In genomic region chr11:98637501-98637900, GRCm38 (mm10) we compare ENCODE assay signal across 43 mouse cellular contexts. TPM values are rescaled to one million over a fixed set of nuclear protein-coding genes. Genes with fewer than 3 reads are reported as not detected.
"Had no signal": no experiment of that assay in that cellular context is flagged by ENCODE, and none has a peak within 500 bp of the region (broad histone marks: within the 10 kb centered on the region; RNA-seq: fewer than 3 reads in every experiment).

No protein-coding gene starts in this region.

- H3K27ac ChIP-seq: gastrocnemius, adult 2 months; heart, embryonic 10.5 days; hindbrain, embryonic 10.5 days; hindbrain, embryonic 12.5 days; hindbrain, embryonic 14.5 days; kidney, embryonic 15.5 days; kidney, postnatal 0 days; limb, embryonic 13.5 days; limb, embryonic 15.5 days; liver, embryonic 12.5 days; liver, embryonic 14.5 days had no signal

- H3K27me3 ChIP-seq: limb, embryonic 15.5 days had no signal

- H3K36me3 ChIP-seq: heart, embryonic 10.5 days; heart, embryonic 12.5 days; hindbrain, embryonic 10.5 days; hindbrain, embryonic 12.5 days; kidney, embryonic 15.5 days; limb, embryonic 13.5 days; limb, embryonic 15.5 days; liver, embryonic 12.5 days had no signal

- H3K4me1 ChIP-seq: heart, embryonic 10.5 days; heart, embryonic 12.5 days; hindbrain, embryonic 10.5 days; hindbrain, embryonic 12.5 days; kidney, embryonic 15.5 days; limb, embryonic 13.5 days; limb, embryonic 15.5 days; liver, embryonic 12.5 days had no signal

- H3K4me3 ChIP-seq: gastrocnemius, adult 2 months; heart, embryonic 10.5 days; heart, embryonic 12.5 days; hindbrain, embryonic 10.5 days; hindbrain, embryonic 12.5 days; kidney, embryonic 15.5 days; limb, embryonic 13.5 days; limb, embryonic 15.5 days; liver, embryonic 12.5 days had no signal

- ATAC-seq: hindbrain, embryonic 16.5 days; intestine, embryonic 16.5 days; liver, embryonic 12.5 days had no signal

- H3K9ac ChIP-seq: heart, embryonic 12.5 days; hindbrain, embryonic 12.5 days; hindbrain, embryonic 14.5 days; kidney, embryonic 15.5 days; limb, embryonic 13.5 days; limb, embryonic 15.5 days; liver, embryonic 12.5 days; liver, embryonic 14.5 days had no signal

- DNase-seq: gastrocnemius, adult 2 months; gastrocnemius, postnatal 10 days; gastrocnemius, postnatal 25 days; heart, postnatal 10 days; heart, postnatal 4 days; kidney, adult 11 months; kidney, adult 2 months; kidney, adult 9 months; kidney, postnatal 14 days; kidney, postnatal 36 days; layer of hippocampus, adult 9-11 months; layer of hippocampus, postnatal 36 days had no signal

RNA-seq across cellular contexts. Expression of gene Gsdma2, which starts 9.1 kb away (rescaled TPM):
- total RNA-seq: gastrocnemius, postnatal 10 days; gastrocnemius, postnatal 25 days; gastrocnemius, postnatal 4 days; granulocyte monocyte progenitor cell, adult 5-6 weeks; heart, postnatal 4 days; layer of hippocampus, adult 18-20 months; layer of hippocampus, adult 8-10 months; layer of hippocampus, postnatal 14 days; layer of hippocampus, postnatal 36 days; left cerebral cortex, adult 18-20 months; left cerebral cortex, adult 8-10 months; left cerebral cortex, postnatal 10 days; left cerebral cortex, postnatal 36 days; liver, adult 2 months had no signal
- polyA plus RNA-seq: frontal cortex, adult 2 months; heart, embryonic 10.5 days; heart, embryonic 12.5 days; heart, embryonic 14.5 days; hindbrain, embryonic 10.5 days; hindbrain, embryonic 12.5 days; hindbrain, embryonic 14.5 days; hindbrain, embryonic 16.5 days; intestine, embryonic 14.5 days; kidney, adult 2 months; kidney, embryonic 15.5 days; kidney, postnatal 0 days; limb, embryonic 11.5 days; limb, embryonic 13.5 days; limb, embryonic 15.5 days; liver, adult 2 months; liver, embryonic 12.5 days; liver, embryonic 14.5 days had no signal

RNA-seq across cellular contexts. Expression of gene Gsdma3, which starts 11.3 kb away (rescaled TPM):
- total RNA-seq: granulocyte monocyte progenitor cell, adult 5-6 weeks; layer of hippocampus, adult 18-20 months; layer of hippocampus, postnatal 14 days; left cerebral cortex, adult 18-20 months; left cerebral cortex, postnatal 36 days; liver, adult 2 months had no signal
- polyA plus RNA-seq: frontal cortex, adult 2 months; heart, embryonic 10.5 days; heart, embryonic 12.5 days; heart, embryonic 14.5 days; hindbrain, embryonic 10.5 days; hindbrain, embryonic 12.5 days; hindbrain, embryonic 14.5 days; hindbrain, embryonic 16.5 days; intestine, embryonic 14.5 days; intestine, embryonic 16.5 days; kidney, adult 2 months; kidney, embryonic 15.5 days; kidney, postnatal 0 days; large intestine, adult 2 months; limb, embryonic 11.5 days; limb, embryonic 13.5 days; limb, embryonic 15.5 days; liver, adult 2 months; liver, embryonic 12.5 days; liver, embryonic 14.5 days had no signal

RNA-seq across cellular contexts. Expression of gene Gm12355, which starts 12.0 kb away (rescaled TPM):
- total RNA-seq: liver, adult 2 months had no signal
- polyA plus RNA-seq: kidney, adult 2 months; large intestine, adult 2 months; liver, adult 2 months had no signal

RNA-seq across cellular contexts. Expression of gene Gsdma, which starts 26.6 kb away (rescaled TPM):
- total RNA-seq: gastrocnemius, postnatal 10 days; gastrocnemius, postnatal 4 days; granulocyte monocyte progenitor cell, adult 5-6 weeks; heart, postnatal 10 days; heart, postnatal 25 days; heart, postnatal 4 days; layer of hippocampus, adult 18-20 months; layer of hippocampus, postnatal 14 days; layer of hippocampus, postnatal 36 days; left cerebral cortex, adult 8-10 months; left cerebral cortex, postnatal 36 days; liver, adult 2 months had no signal
- polyA plus RNA-seq: heart, embryonic 10.5 days; heart, embryonic 12.5 days; heart, embryonic 14.5 days; heart, embryonic 16.5 days; hindbrain, embryonic 12.5 days; hindbrain, embryonic 14.5 days; intestine, embryonic 14.5 days; kidney, adult 2 months; liver, adult 2 months; liver, embryonic 12.5 days had no signal

RNA-seq across cellular contexts. Expression of gene Lrrc3c, which starts 39.4 kb away (rescaled TPM):
- total RNA-seq: gastrocnemius, adult 2 months; gastrocnemius, postnatal 10 days; gastrocnemius, postnatal 25 days; gastrocnemius, postnatal 4 days; granulocyte monocyte progenitor cell, adult 5-6 weeks; heart, adult 8-10 months; heart, postnatal 10 days; heart, postnatal 25 days; heart, postnatal 4 days; layer of hippocampus, adult 18-20 months; layer of hippocampus, adult 8-10 months; layer of hippocampus, postnatal 14 days; layer of hippocampus, postnatal 36 days; left cerebral cortex, adult 18-20 months; left cerebral cortex, adult 8-10 months; left cerebral cortex, postnatal 10 days; left cerebral cortex, postnatal 36 days; liver, adult 2 months had no signal
- polyA plus RNA-seq: frontal cortex, adult 2 months; heart, embryonic 10.5 days; heart, embryonic 12.5 days; heart, embryonic 14.5 days; heart, embryonic 16.5 days; hindbrain, embryonic 10.5 days; hindbrain, embryonic 12.5 days; hindbrain, embryonic 14.5 days; hindbrain, embryonic 16.5 days; intestine, embryonic 14.5 days; intestine, embryonic 16.5 days; kidney, adult 2 months; kidney, embryonic 15.5 days; kidney, postnatal 0 days; large intestine, adult 2 months; limb, embryonic 11.5 days; limb, embryonic 13.5 days; limb, embryonic 15.5 days; liver, adult 2 months; liver, embryonic 12.5 days; liver, embryonic 14.5 days had no signal
